8 mouse cellular contexts compared by ENCODE assay signal in genomic region chr12:50544855-50545609, GRCm38 (mm10).
A peak's percentile ranks its signal among the peaks of the same experiment; 100 is the strongest.
DNase-seq lines count a peak whose midpoint lies in the region; ATAC-seq and TF ChIP-seq lines count a peak whose summit lies in the region.

No protein-coding gene starts in this region.

- H3K27me3 ChIP-seq in lung, postnatal 0 days (replicated peaks; ENCODE audit: insufficient read depth, low read length), result no peaks in the 10 kb centered on the region
- H3K27me3 ChIP-seq in midbrain, embryonic 15.5 days (replicated peaks), result no peaks in the 10 kb centered on the region

- no peak overlapping the region for H3K9ac ChIP-seq in lung, postnatal 0 days (replicated peaks; ENCODE audit: low read depth)
- no peak overlapping the region for H3K9ac ChIP-seq in midbrain, embryonic 15.5 days

- H3K27ac ChIP-seq in layer of hippocampus, adult 2 months, result peak overlapping the region; percentile 67
- no peak overlapping the region for H3K27ac ChIP-seq in lung, postnatal 0 days (ENCODE audit: low read length)
- no peak overlapping the region for H3K27ac ChIP-seq in midbrain, embryonic 15.5 days

- H3K4me1 ChIP-seq in lung, postnatal 0 days (ENCODE audit: insufficient read depth, low read depth, low read length), result no peaks in the 10 kb centered on the region; the same call in 1 of the 2 replicates
- peaks cover 7% of the 10 kb centered on the region; the same call in 1 of the 2 replicates for H3K4me1 ChIP-seq in midbrain, embryonic 15.5 days

- peak; percentile 88 for ATAC-seq in lung, postnatal 0 days
- ATAC-seq in midbrain, embryonic 15.5 days (replicated peaks), result no peak

- no peak; the same call in 1 of the 2 replicates for TF ChIP-seq EP300 in lung, postnatal 0 days (IDR thresholded peaks at IDR 0.05)

- H3K36me3 ChIP-seq in lung, postnatal 0 days (ENCODE audit: insufficient read depth, low read length), result no peaks in the 10 kb centered on the region
- no peaks in the 10 kb centered on the region for H3K36me3 ChIP-seq in midbrain, embryonic 15.5 days (replicated peaks)

- no peak overlapping the region for H3K4me2 ChIP-seq in lung, postnatal 0 days (replicated peaks; ENCODE audit: low read depth, low read length)
- H3K4me2 ChIP-seq in midbrain, embryonic 15.5 days, result no peak overlapping the region

- no peak for TF ChIP-seq CTCF in layer of hippocampus, adult 2 months (conservative IDR thresholded peaks at IDR 0.05)
- TF ChIP-seq CTCF in lung, postnatal 0 days (IDR thresholded peaks at IDR 0.05), result peak; percentile 28

- no peak overlapping the region; the same call in 1 of the 2 replicates for H3K4me3 ChIP-seq in layer of hippocampus, adult 2 months
- no peak overlapping the region for H3K4me3 ChIP-seq in lung, postnatal 0 days (ENCODE audit: low read depth, low read length)
- no peak overlapping the region for H3K4me3 ChIP-seq in midbrain, embryonic 15.5 days

- WGBS in lung, postnatal 0 days, result 35% methylated on average over 8 of the region's 8 CpGs
- WGBS in midbrain, embryonic 15.5 days, result 42% methylated on average over 8 of the region's 8 CpGs

- no peak for DNase-seq in layer of hippocampus, adult 2 months (ENCODE audit: low spot score in 2 of 2)
- no peak for DNase-seq in layer of hippocampus, postnatal 14 days (ENCODE audit: low spot score in 2 of 2)
- DNase-seq in adrenal gland, postnatal 14 days, result peak; percentile 72
- peak; percentile 66 for DNase-seq in heart, adult 8-10 months (ENCODE audit: low spot score)
- peak; percentile 45 for DNase-seq in lung, postnatal 0 days (ENCODE audit: low spot score)
- DNase-seq in spleen, postnatal 10 days (ENCODE audit: low spot score in 2 of 2), result no peak
- no peak for DNase-seq in ovary, postnatal 14 days (ENCODE audit: low spot score)

- H3K9me3 ChIP-seq in lung, postnatal 0 days (ENCODE audit: low read length), result no peaks in the 10 kb centered on the region
- no peaks in the 10 kb centered on the region for H3K9me3 ChIP-seq in midbrain, embryonic 15.5 days

Comparison
In these comparisons a context has a peak if more than half of its experiments do, and no peak if none do; other contexts are left out.
1. DNase-seq: peak in adrenal gland, postnatal 14 days (single experiment), heart, adult 8-10 months (single experiment) and lung, postnatal 0 days (single experiment); none in layer of hippocampus, adult 2 months (0 of 2), layer of hippocampus, postnatal 14 days (0 of 2), spleen, postnatal 10 days (0 of 2) and ovary, postnatal 14 days (single experiment).